ENCODE assay signal across 9 mouse cellular contexts in the genomic region with DNA sequence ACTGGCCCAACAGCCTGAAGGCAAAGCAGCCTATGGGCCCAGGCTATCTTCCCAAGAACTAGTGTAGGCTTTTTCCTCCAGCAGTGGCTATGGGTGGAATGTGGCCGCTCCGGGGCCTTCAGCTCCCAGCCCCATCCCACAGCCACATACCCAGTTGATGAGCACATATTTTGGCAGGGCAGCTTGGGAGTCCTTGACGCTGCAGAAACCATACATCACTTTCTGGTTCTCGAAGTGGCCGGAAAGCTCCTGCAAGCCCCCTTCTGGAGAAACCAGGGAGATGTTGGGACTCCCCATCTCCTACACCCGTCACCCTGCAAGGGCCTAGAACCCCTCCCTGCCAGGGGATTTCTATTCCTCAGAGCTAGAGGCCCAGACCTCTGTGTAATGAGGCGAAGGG. TPM values are rescaled to one million over a fixed set of nuclear protein-coding genes. Genes with fewer than 3 reads are reported as not detected.
DNase-seq lines count a peak whose midpoint lies in the region; ATAC-seq and TF ChIP-seq lines count a peak whose summit lies in the region.
"Had no signal": no experiment of that assay in that cellular context is flagged by ENCODE, and none has a peak within 500 bp of the region (broad histone marks: within the 10 kb centered on the region; RNA-seq: fewer than 3 reads in every experiment).

No protein-coding gene starts in this region.

- TF ChIP-seq CTCF in heart, postnatal 0 days (IDR thresholded peaks at IDR 0.05; ENCODE audit: low read depth): no peak
- peak; percentile 27; the same call in 1 of the 2 replicates for TF ChIP-seq CTCF in hindbrain, postnatal 0 days (IDR thresholded peaks at IDR 0.05; ENCODE audit: low read depth)
- peak; percentile 54 for TF ChIP-seq CTCF in stomach, postnatal 0 days (IDR thresholded peaks at IDR 0.05; ENCODE audit: low read depth)
- TF ChIP-seq CTCF in thymus, adult 2 months (IDR thresholded peaks at IDR 0.05; ENCODE audit: borderline replicate concordance, control insufficient read depth, extremely low read depth, insufficient read depth, low read length, poor library complexity): no peak

- H3K27ac ChIP-seq in heart, postnatal 0 days (ENCODE audit: low read depth): peak overlapping the region; percentile 63
- H3K27ac ChIP-seq in hindbrain, postnatal 0 days: peak overlapping the region; percentile 99; the same call in 1 of the 2 replicates
- H3K27ac ChIP-seq in stomach, postnatal 0 days (replicated peaks): peak overlapping the region; percentile 69
- no peak overlapping the region for H3K27ac ChIP-seq in thymus, adult 2 months (ENCODE audit: control insufficient read depth, insufficient read depth, low read length)

- H3K27me3 ChIP-seq in heart, postnatal 0 days (ENCODE audit: control insufficient read depth, insufficient read depth, low read length): peaks cover 70% of the 10 kb centered on the region
- H3K27me3 ChIP-seq in hindbrain, postnatal 0 days (ENCODE audit: insufficient read depth, low read length): no peaks in the 10 kb centered on the region
- H3K27me3 ChIP-seq in stomach, postnatal 0 days (ENCODE audit: control insufficient read depth, insufficient read depth, low read length): no peaks in the 10 kb centered on the region
- H3K27me3 ChIP-seq in thymus, adult 2 months (ENCODE audit: control insufficient read depth, insufficient read depth, low read length): peaks cover 5% of the 10 kb centered on the region

- peak; percentile 39 for DNase-seq in heart, postnatal 0 days (ENCODE audit: low spot score)
- DNase-seq in heart, adult 9 months (ENCODE audit: low spot score in 2 of 2): no peak
- peak; percentile 43 for DNase-seq in urinary bladder, postnatal 14 days (ENCODE audit: low spot score)
- no peak for DNase-seq in urinary bladder, postnatal 36 days (ENCODE audit: low spot score in 2 of 2)
- no peak for DNase-seq in hindbrain, postnatal 0 days (ENCODE audit: low spot score)
- DNase-seq in stomach, postnatal 0 days (ENCODE audit: low spot score): no peak
- no peak for DNase-seq in B cell, adult 2 months
- DNase-seq in thymus, adult 2 months: no peak
- DNase-seq: thymus, postnatal 4 days had no signal

- TF ChIP-seq EP300 in heart, postnatal 0 days (IDR thresholded peaks at IDR 0.05; ENCODE audit: low read depth): no peak
- TF ChIP-seq EP300 in stomach, postnatal 0 days (optimal IDR thresholded peaks at IDR 0.05): no peak

- H3K4me2 ChIP-seq in heart, postnatal 0 days (ENCODE audit: low read depth, low read length): no peak overlapping the region
- peak overlapping the region; percentile 89; the same call in 1 of the 2 replicates for H3K4me2 ChIP-seq in hindbrain, postnatal 0 days (ENCODE audit: low read depth, low read length)
- H3K4me2 ChIP-seq in stomach, postnatal 0 days (replicated peaks; ENCODE audit: low read depth): no peak overlapping the region

- 0 out of 2 replicates have a peak, but pooled peaks cover 4% of the 10 kb centered on the region for H3K4me1 ChIP-seq in heart, postnatal 0 days (ENCODE audit: control insufficient read depth, insufficient read depth)
- H3K4me1 ChIP-seq in hindbrain, postnatal 0 days (ENCODE audit: insufficient read depth, low read length): peaks cover 23% of the 10 kb centered on the region
- H3K4me1 ChIP-seq in stomach, postnatal 0 days (replicated peaks; ENCODE audit: control insufficient read depth, insufficient read depth): 0 out of 2 replicates have a peak, but pooled peaks cover 3% of the 10 kb centered on the region
- H3K4me1 ChIP-seq in thymus, adult 2 months (replicated peaks; ENCODE audit: control insufficient read depth, insufficient read depth, low read length): peaks cover 28% of the 10 kb centered on the region

- H3K36me3 ChIP-seq in heart, postnatal 0 days (replicated peaks; ENCODE audit: control insufficient read depth, insufficient read depth, low read length): peaks cover 20% of the 10 kb centered on the region
- H3K36me3 ChIP-seq in hindbrain, postnatal 0 days (ENCODE audit: insufficient read depth, low read length): peaks cover 39% of the 10 kb centered on the region
- H3K36me3 ChIP-seq in stomach, postnatal 0 days (ENCODE audit: control insufficient read depth, insufficient read depth, low read length): no peaks in the 10 kb centered on the region
- no peaks in the 10 kb centered on the region for H3K36me3 ChIP-seq in thymus, adult 2 months (ENCODE audit: control insufficient read depth, insufficient read depth, low read length)

- peak; percentile 25; the same call in 1 of the 2 replicates for ATAC-seq in heart, postnatal 0 days (ENCODE audit: insufficient read depth, low read depth)
- ATAC-seq in hindbrain, postnatal 0 days: no peak
- ATAC-seq in stomach, postnatal 0 days (ENCODE audit: low FRiP score, low TSS enrichment): peak; percentile 58; the same call in 1 of the 2 replicates

- H3K4me3 ChIP-seq in heart, postnatal 0 days (ENCODE audit: low read depth, low read length): no peak overlapping the region
- H3K4me3 ChIP-seq in hindbrain, postnatal 0 days (ENCODE audit: low read length): peak overlapping the region; percentile 71; the same call in 1 of the 2 replicates
- no peak overlapping the region for H3K4me3 ChIP-seq in stomach, postnatal 0 days (ENCODE audit: low read depth, low read length)
- no peak overlapping the region for H3K4me3 ChIP-seq in thymus, adult 2 months (ENCODE audit: control insufficient read depth, insufficient read depth, low read length)

- TF ChIP-seq POLR2A in thymus, adult 2 months (IDR thresholded peaks at IDR 0.05; ENCODE audit: control insufficient read depth, extremely low read depth, insufficient read depth, low read length, poor library complexity): no peak

- H3K9ac ChIP-seq in heart, postnatal 0 days (replicated peaks; ENCODE audit: low read depth, low read length): no peak overlapping the region
- H3K9ac ChIP-seq in hindbrain, postnatal 0 days (replicated peaks; ENCODE audit: low read length): peak overlapping the region; percentile 35; the same call in 1 of the 2 replicates
- no peak overlapping the region for H3K9ac ChIP-seq in stomach, postnatal 0 days (ENCODE audit: low read length)

- WGBS in heart, postnatal 0 days: 53% methylated on average over 7 of the region's 7 CpGs
- 47% methylated on average over 7 of the region's 7 CpGs for WGBS in hindbrain, postnatal 0 days
- WGBS in stomach, postnatal 0 days: 46% methylated on average over 7 of the region's 7 CpGs
- WGBS in thymus, adult 2 months: 95% methylated on average over 7 of the region's 7 CpGs

- H3K9me3 ChIP-seq in heart, postnatal 0 days (replicated peaks; ENCODE audit: control insufficient read depth, low read length): no peaks in the 10 kb centered on the region
- H3K9me3 ChIP-seq in hindbrain, postnatal 0 days (ENCODE audit: low read length): no peaks in the 10 kb centered on the region
- H3K9me3 ChIP-seq in stomach, postnatal 0 days (ENCODE audit: control insufficient read depth, low read length): no peaks in the 10 kb centered on the region

RNA-seq across cellular contexts. Expression of a gene that starts 5.4 kb away (rescaled TPM):
- 38.5 and 46.0 TPM in 2 replicates for total RNA-seq in heart, postnatal 0 days (2014; rRNA removed; ENCODE audit: low replicate concordance)
- polyA plus RNA-seq in heart, postnatal 0 days (2015; fragmentation: Nextera tagmentation; extraction: Ambion mirVana): 30.2 and 30.9 TPM in 2 replicates
- 442 and 446 TPM in 2 replicates for total RNA-seq in hindbrain, postnatal 0 days (2014; rRNA removed)
- 369 and 371 TPM in 2 replicates for polyA plus RNA-seq in hindbrain, postnatal 0 days (2015; fragmentation: Nextera tagmentation; extraction: Ambion mirVana)
- polyA plus RNA-seq in stomach, postnatal 0 days (2015; fragmentation: Nextera tagmentation; extraction: Ambion mirVana): 39.3 and 40.4 TPM in 2 replicates
- 7.8 and 9.8 TPM in 2 replicates for polyA plus RNA-seq in thymus, adult 2 months (2012; rRNA removed)

RNA-seq across cellular contexts. Expression of a gene that starts 18.5 kb away (rescaled TPM):
- 3.6 and 8.2 TPM in 2 replicates for total RNA-seq in heart, postnatal 0 days (2014; rRNA removed; ENCODE audit: low replicate concordance)
- polyA plus RNA-seq in heart, postnatal 0 days (2015; fragmentation: Nextera tagmentation; extraction: Ambion mirVana): 0.08 TPM in 1 of 2 replicates, not detected in the other
- total RNA-seq in hindbrain, postnatal 0 days (2014; rRNA removed): 106 and 119 TPM in 2 replicates
- polyA plus RNA-seq in hindbrain, postnatal 0 days (2015; fragmentation: Nextera tagmentation; extraction: Ambion mirVana): 4.6 and 4.9 TPM in 2 replicates
- 0.13 and 0.28 TPM in 2 replicates for polyA plus RNA-seq in stomach, postnatal 0 days (2015; fragmentation: Nextera tagmentation; extraction: Ambion mirVana)
- polyA plus RNA-seq in thymus, adult 2 months (2012; rRNA removed): 33.8 and 52.2 TPM in 2 replicates

RNA-seq across cellular contexts. Expression of a gene that starts 30.9 kb away (rescaled TPM):
- 134 and 186 TPM in 2 replicates for total RNA-seq in heart, postnatal 0 days (2014; rRNA removed; ENCODE audit: low replicate concordance)
- polyA plus RNA-seq in heart, postnatal 0 days (2015; fragmentation: Nextera tagmentation; extraction: Ambion mirVana): 190 and 210 TPM in 2 replicates
- total RNA-seq in hindbrain, postnatal 0 days (2014; rRNA removed): 43.4 and 49.9 TPM in 2 replicates
- polyA plus RNA-seq in hindbrain, postnatal 0 days (2015; fragmentation: Nextera tagmentation; extraction: Ambion mirVana): 133 TPM in 2 replicates
- polyA plus RNA-seq in stomach, postnatal 0 days (2015; fragmentation: Nextera tagmentation; extraction: Ambion mirVana): 174 and 193 TPM in 2 replicates
- 25.6 and 29.5 TPM in 2 replicates for polyA plus RNA-seq in thymus, adult 2 months (2012; rRNA removed)

RNA-seq across cellular contexts. Expression of a gene that starts 37.7 kb away (rescaled TPM):
- 27.2 and 44.4 TPM in 2 replicates for total RNA-seq in heart, postnatal 0 days (2014; rRNA removed; ENCODE audit: low replicate concordance)
- polyA plus RNA-seq in heart, postnatal 0 days (2015; fragmentation: Nextera tagmentation; extraction: Ambion mirVana): 10.7 TPM in 2 replicates
- total RNA-seq in hindbrain, postnatal 0 days (2014; rRNA removed): 72.2 and 72.6 TPM in 2 replicates
- polyA plus RNA-seq in hindbrain, postnatal 0 days (2015; fragmentation: Nextera tagmentation; extraction: Ambion mirVana): 34.7 and 35.5 TPM in 2 replicates
- polyA plus RNA-seq in stomach, postnatal 0 days (2015; fragmentation: Nextera tagmentation; extraction: Ambion mirVana): 17.7 and 19.0 TPM in 2 replicates
- 228 and 238 TPM in 2 replicates for polyA plus RNA-seq in thymus, adult 2 months (2012; rRNA removed)

RNA-seq across cellular contexts. Expression of a gene that starts 46.6 kb away (rescaled TPM):
- total RNA-seq in heart, postnatal 0 days (2014; rRNA removed; ENCODE audit: low replicate concordance): 2.7 and 2.8 TPM in 2 replicates
- polyA plus RNA-seq in heart, postnatal 0 days (2015; fragmentation: Nextera tagmentation; extraction: Ambion mirVana): 0.95 and 1.4 TPM in 2 replicates
- 4.7 and 5.2 TPM in 2 replicates for total RNA-seq in hindbrain, postnatal 0 days (2014; rRNA removed)
- polyA plus RNA-seq in hindbrain, postnatal 0 days (2015; fragmentation: Nextera tagmentation; extraction: Ambion mirVana): 1.1 and 1.6 TPM in 2 replicates
- 1.0 and 1.3 TPM in 2 replicates for polyA plus RNA-seq in stomach, postnatal 0 days (2015; fragmentation: Nextera tagmentation; extraction: Ambion mirVana)
- 18.2 and 21.9 TPM in 2 replicates for polyA plus RNA-seq in thymus, adult 2 months (2012; rRNA removed)

Comparison
In these comparisons a context has a peak if more than half of its experiments do, and no peak if none do; other contexts are left out.
1. DNase-seq: peak in heart, postnatal 0 days (single experiment) and urinary bladder, postnatal 14 days (single experiment); none in heart, adult 9 months (0 of 2), urinary bladder, postnatal 36 days (0 of 2), hindbrain, postnatal 0 days (single experiment), stomach, postnatal 0 days (single experiment), B cell, adult 2 months (0 of 2) and thymus, adult 2 months (single experiment).
2. CTCF ChIP-seq: peak in hindbrain, postnatal 0 days (single experiment) and stomach, postnatal 0 days (single experiment); none in heart, postnatal 0 days (single experiment) and thymus, adult 2 months (single experiment).